Mouse (Mus musculus) stomach, embryonic 14.5 days (tissue): ENCODE data around the gene Rragd. TPM values are rescaled to one million over a fixed set of nuclear protein-coding genes. Genes with fewer than 3 reads are reported as not detected.

Experiments
- ATAC-seq: fragments of 200-750 bp; cut with Nextera tagmentation; 2 replicates; pipeline ENCODE4 v1.8.0; 2017; ENCODE audit warnings: low read depth, moderate TSS enrichment; ENCODE audit not compliant: insufficient number of reproducible peaks, insufficient read depth, low FRiP score
- H3K27ac ChIP-seq: fragments of 300-500 bp; sonication (generic); 2 replicates; pipeline ENCODE4 v1.5.1; 2014; ENCODE audit warnings: mild to moderate bottlenecking, low read length, moderate library complexity, mixed read lengths
- H3K27me3 ChIP-seq: fragments of 300-500 bp; sonication (generic); 2 replicates; pipeline ENCODE4 v1.6.1; 2014; ENCODE audit warnings: low read length, control low read depth, mixed read lengths; ENCODE audit not compliant: control insufficient read depth, insufficient read depth
- H3K36me3 ChIP-seq: fragments of 300-500 bp; sonication (generic); 2 replicates; pipeline ENCODE4 v1.6.1; 2014; ENCODE audit warnings: mild to moderate bottlenecking, control low read depth, low read length, moderate library complexity, mixed read lengths; ENCODE audit not compliant: control insufficient read depth, insufficient read depth
- H3K4me1 ChIP-seq: fragments of 300-500 bp; sonication (generic); 2 replicates; pipeline ENCODE4 v1.6.1; 2014; ENCODE audit warnings: low read length, control low read depth, mixed read lengths; ENCODE audit not compliant: control insufficient read depth, insufficient read depth
- H3K4me2 ChIP-seq: fragments of 300-500 bp; sonication (generic); replicated peaks from 2 replicates; pipeline ENCODE4 v1.6.1; 2014; ENCODE audit warnings: low read depth, low read length, control low read depth
- H3K4me3 ChIP-seq: fragments of 300-500 bp; sonication (generic); 2 replicates; pipeline ENCODE4 v1.5.1; 2014; ENCODE audit warnings: low read depth, low read length, control low read depth
- H3K9ac ChIP-seq: fragments of 300-500 bp; sonication (generic); replicated peaks from 2 replicates; pipeline ENCODE4 v1.6.1; 2014; ENCODE audit warnings: low read depth, mild to moderate bottlenecking, control low read depth, low read length, moderate library complexity, mixed read lengths
- H3K9me3 ChIP-seq: fragments of 300-500 bp; sonication (generic); 2 replicates; pipeline ENCODE4 v1.6.1; 2016; ENCODE audit warnings: low read depth, low read length, control low read depth; ENCODE audit not compliant: control insufficient read depth
- WGBS: fragments of 180-500 bp; shearing (Covaris S2); extraction: QIAGEN DNeasy Blood & Tissue Kit; methylation state at CpG from one replicate; pipeline ENCODE4 v1.1.7; 2014; 5-methylcytosine and 5-hydroxymethylcytosine counted together
- polyA plus RNA-seq: library from polyadenylated mRNA; unstranded; fragments of >200 nt; fragmentation: Nextera tagmentation; extraction: Ambion mirVana; gene quantifications from 2 replicates; pipeline ENCODE4 v1.2.1, GENCODE M21; 2014

Gene Rragd
- polyA plus RNA-seq, 1 experiment from 2014 or later = 7.1 TPM

DNA sequence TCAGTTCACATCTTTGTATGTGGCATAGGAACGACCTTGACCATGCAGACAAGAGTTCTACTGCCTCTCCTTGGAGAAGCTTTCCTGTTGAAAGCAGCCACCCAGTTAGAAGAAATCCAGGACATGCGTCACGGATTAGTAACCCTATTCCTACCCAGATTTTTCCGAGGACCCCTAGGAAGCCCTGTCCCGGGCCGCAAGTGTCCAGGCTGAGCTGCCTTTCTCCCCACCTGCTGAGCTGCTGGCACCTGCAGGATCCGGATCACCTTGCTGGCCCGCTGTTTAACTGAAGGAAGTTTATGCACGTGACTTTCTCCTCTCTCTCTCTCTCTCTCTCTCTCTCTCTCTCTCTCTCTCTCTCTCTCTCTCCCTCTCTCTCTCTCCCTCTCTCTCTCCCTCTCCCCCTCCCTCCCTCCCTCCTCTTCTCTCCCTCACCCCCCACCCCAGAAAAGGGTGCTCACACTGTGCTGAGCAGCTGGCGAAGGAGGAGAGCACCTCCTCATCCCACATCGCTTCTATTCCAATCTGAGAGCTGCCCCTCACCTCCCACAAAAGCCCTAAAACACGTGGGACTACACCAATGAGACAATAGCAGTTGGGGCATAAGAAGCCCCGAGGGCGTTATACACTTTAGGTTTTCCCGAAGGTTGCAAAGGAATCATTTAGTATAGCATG is 659 bp upstream of the Rragd start:
- Histone ChIP-seq H3K9ac (no peak overlapping the region), H3K27me3 (no peaks in the 10 kb centered on the region; the same call in 1 of the 2 replicates), H3K9me3 (no peaks in the 10 kb centered on the region), H3K27ac (no peak overlapping the region), H3K4me3 (peak overlapping the region; percentile 62), H3K4me2 (peak overlapping the region; percentile 97), H3K36me3 (no peaks in the 10 kb centered on the region), H3K4me1 (peaks cover 6% of the 10 kb centered on the region; the same call in 1 of the 2 replicates)
- ATAC-seq = peak; percentile 42; the same call in 1 of the 2 replicates
- 2% methylated on average over 15 of the region's 15 CpGs for WGBS

DNA sequence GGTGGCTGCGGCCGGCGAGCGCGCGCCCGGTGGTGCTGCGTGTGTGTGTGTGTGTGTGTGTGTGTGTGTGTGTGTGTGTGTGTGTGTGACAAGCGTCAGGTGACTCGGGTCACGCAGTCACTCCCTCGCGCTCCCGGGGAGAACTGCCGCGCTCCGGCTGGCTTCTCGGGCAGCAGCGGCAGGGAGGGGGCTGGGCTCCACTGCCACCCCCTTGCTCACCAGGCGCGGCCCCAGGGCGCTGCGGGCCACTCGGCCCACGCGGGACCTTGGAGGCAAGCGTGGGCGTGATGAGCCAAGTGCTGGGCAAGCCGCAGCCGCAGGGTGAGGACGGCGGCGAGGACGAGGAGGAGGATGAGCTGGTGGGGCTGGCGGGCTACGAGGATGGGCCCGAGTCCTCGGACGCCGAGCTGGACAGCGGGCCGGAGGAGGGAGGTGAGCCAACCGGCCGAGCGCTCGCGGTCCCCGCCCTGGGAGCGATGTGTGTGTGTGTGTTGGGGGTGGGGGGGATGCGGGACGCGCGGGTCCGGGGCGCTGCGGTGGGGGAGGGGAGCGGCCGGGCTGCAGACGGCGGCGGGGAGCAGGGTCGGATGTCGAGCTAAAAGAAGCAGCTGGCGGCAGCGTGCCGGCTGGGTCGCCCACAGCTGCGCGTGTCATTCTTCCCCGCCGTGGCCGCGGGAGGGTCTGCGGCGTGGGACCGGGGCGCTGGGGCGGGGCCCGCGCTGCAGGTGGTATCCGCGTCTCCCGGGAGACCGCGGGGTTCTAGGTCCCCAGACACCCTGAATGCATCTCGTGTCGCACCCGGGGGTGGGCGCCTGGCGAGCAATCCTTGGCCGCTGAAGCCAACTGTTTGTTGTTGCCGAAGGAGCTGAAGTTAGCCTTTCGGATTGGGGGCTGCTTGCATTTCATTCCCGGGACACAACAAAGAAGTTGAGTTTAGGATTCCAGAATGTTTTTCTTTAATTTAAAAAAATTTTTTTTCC is 629 bp downstream of the Rragd start:
- H3K4me1 ChIP-seq = peaks cover 6% of the 10 kb centered on the region; the same call in 1 of the 2 replicates
- peak overlapping the region; percentile 43 for H3K9ac ChIP-seq
- no peaks in the 10 kb centered on the region for H3K36me3 ChIP-seq
- under 1% methylated on average over 85 of the region's 94 CpGs for WGBS
- H3K27me3 ChIP-seq = no peaks in the 10 kb centered on the region; the same call in 1 of the 2 replicates
- ATAC-seq = peak; percentile 63; the same call in 1 of the 2 replicates
- H3K4me2 ChIP-seq = peak overlapping the region; percentile 97
- H3K9me3 ChIP-seq = no peaks in the 10 kb centered on the region
- H3K4me3 ChIP-seq = peak overlapping the region; percentile 62
- no peak overlapping the region; the same call in 1 of the 2 replicates for H3K27ac ChIP-seq

DNA sequence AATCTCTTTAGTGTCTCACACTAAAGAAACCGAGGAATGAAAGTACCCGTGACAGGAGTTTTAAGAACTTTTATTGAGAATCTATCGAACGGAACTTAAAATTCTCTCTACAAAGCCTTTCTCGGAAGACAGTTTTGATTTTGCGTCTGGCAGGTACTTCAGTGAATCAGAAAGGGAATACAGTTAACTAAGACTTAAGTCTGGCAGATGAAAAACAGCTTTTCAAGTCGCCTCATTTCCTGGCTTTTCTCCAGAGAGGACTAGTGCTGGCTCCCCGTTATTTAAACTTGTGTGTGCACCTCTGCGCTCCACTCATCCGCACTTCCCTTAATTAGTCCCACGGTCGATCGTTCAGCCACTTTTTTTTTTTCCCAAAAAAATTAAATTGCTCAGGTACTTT is 1.4 kb downstream of the Rragd start:
- Histone ChIP-seq H3K9ac (peak overlapping the region; percentile 43), H3K4me2 (peak overlapping the region; percentile 97), H3K36me3 (no peaks in the 10 kb centered on the region), H3K4me3 (peak overlapping the region; percentile 62), H3K27ac (no peak overlapping the region; the same call in 1 of the 2 replicates), H3K4me1 (peaks cover 6% of the 10 kb centered on the region; the same call in 1 of the 2 replicates), H3K27me3 (no peaks in the 10 kb centered on the region; the same call in 1 of the 2 replicates), H3K9me3 (no peaks in the 10 kb centered on the region)
- under 1% methylated on average over 13 of the region's 13 CpGs for WGBS
- ATAC-seq = no peak

GRCm38 (mm10) chr4:32984801-32985675 is 2.2 kb downstream of the Rragd start:
- 17% methylated on average over 13 of the region's 13 CpGs for WGBS
- ATAC-seq = no peak
- Histone ChIP-seq H3K9ac (no peak overlapping the region), H3K4me3 (peak overlapping the region; percentile 62; the same call in 1 of the 2 replicates), H3K4me2 (peak overlapping the region; percentile 97), H3K4me1 (peaks cover 6% of the 10 kb centered on the region; the same call in 1 of the 2 replicates), H3K9me3 (no peaks in the 10 kb centered on the region), H3K36me3 (no peaks in the 10 kb centered on the region), H3K27me3 (no peaks in the 10 kb centered on the region; the same call in 1 of the 2 replicates), H3K27ac (peak overlapping the region; percentile 27; the same call in 1 of the 2 replicates)

- Histone ChIP-seq H3K4me1 (peaks cover 6% of the 10 kb centered on the region; the same call in 1 of the 2 replicates), H3K36me3 (no peaks in the 10 kb centered on the region), H3K27ac (no peak overlapping the region), H3K27me3 (no peaks in the 10 kb centered on the region; the same call in 1 of the 2 replicates), H3K4me3 (no peak overlapping the region), H3K9ac (no peak overlapping the region), H3K9me3 (no peaks in the 10 kb centered on the region), H3K4me2 (no peak overlapping the region)
- 8% methylated on average over 3 of the region's 3 CpGs for WGBS
- ATAC-seq = no peak
Observed at GRCm38 (mm10) chr4:32985684-32986083, 2.8 kb downstream of the Rragd start.

- Histone ChIP-seq H3K4me1 (peaks cover 6% of the 10 kb centered on the region; the same call in 1 of the 2 replicates), H3K27ac (no peak overlapping the region), H3K9ac (no peak overlapping the region), H3K4me2 (no peak overlapping the region), H3K9me3 (no peaks in the 10 kb centered on the region), H3K36me3 (no peaks in the 10 kb centered on the region), H3K4me3 (no peak overlapping the region), H3K27me3 (no peaks in the 10 kb centered on the region; the same call in 1 of the 2 replicates)
- ATAC-seq = no peak; the same call in 1 of the 2 replicates
- 53% methylated on average over 3 of the region's 3 CpGs for WGBS
Observed at GRCm38 (mm10) chr4:32987006-32987405, 4.2 kb downstream of the Rragd start.

DNA sequence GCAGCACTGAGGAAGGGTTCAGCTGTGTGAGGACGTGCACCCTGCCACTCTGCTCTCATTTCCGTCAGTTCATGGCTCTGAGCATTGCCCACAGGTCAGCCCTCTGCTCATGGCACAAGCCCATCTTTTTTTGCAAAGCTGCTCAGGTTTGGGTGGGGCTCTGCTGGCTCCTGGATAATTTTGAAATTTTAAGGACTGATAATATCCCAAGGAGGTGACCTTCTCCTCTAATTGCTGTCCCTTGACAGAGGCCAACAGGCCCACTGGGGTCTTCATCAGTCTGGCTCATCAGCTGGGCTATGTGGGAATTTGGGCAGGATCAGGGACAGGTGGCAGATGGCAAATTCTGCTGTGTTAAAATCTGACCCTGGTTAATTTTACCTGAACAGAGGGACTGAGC is 6.5 kb downstream of the Rragd start:
- no peaks in the 10 kb centered on the region for H3K9me3 ChIP-seq
- no peak for ATAC-seq
- no peaks in the 10 kb centered on the region; the same call in 1 of the 2 replicates for H3K27me3 ChIP-seq
- WGBS = 83% methylated on average over 2 of the region's 2 CpGs
- H3K9ac ChIP-seq = no peak overlapping the region
- H3K4me1 ChIP-seq = peaks cover 6% of the 10 kb centered on the region; the same call in 1 of the 2 replicates
- no peak overlapping the region for H3K27ac ChIP-seq
- no peak overlapping the region for H3K4me3 ChIP-seq
- no peaks in the 10 kb centered on the region for H3K36me3 ChIP-seq
- no peak overlapping the region for H3K4me2 ChIP-seq
